8 mouse cellular contexts compared by ENCODE assay signal in the genomic region with DNA sequence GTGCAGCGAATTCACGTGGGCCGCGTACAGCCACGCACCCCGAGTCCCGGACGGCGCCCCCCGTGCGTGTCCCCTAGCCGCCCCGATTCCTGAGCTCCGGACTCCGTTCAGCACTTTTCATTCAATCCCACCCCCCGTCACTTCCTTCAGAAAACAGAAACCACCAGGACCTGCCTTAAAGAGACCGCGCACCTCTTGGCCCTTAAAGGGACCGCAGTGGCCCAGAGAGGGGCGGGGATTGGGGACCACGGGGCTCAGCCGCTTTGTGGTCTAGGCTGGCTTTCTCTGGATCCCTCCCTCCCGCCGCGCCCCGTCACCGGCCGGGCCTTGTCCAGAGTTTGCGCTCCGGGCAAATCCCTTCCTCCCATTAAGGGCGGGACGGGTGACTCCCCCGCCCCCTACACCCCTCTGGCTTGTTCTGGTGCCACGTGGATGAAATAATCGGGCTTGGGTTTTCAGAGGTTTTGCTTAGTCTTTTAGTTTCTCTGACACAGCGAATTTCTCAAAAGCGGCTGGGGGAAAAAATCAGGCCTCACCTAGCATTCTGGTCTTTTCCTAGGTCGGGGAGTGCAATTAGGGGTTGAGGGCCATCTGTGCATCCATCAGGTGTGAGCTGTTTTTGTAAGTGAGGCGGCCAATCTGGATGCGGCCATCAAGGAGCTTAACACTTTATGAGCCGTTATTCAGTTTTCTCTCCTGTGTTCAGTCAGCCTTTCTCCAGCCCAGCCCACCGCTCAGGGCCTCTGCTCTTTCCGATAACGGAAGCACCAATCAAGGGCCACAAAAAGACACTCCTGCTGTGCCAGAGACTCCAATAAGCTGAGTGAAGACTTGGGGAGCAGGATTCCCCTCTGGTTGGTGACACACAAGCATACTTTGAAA. TPM values are rescaled to one million over a fixed set of nuclear protein-coding genes. Genes with fewer than 3 reads are reported as not detected.
DNase-seq lines count a peak whose midpoint lies in the region; ATAC-seq and TF ChIP-seq lines count a peak whose summit lies in the region.

A gene (minus strand): TSS at position 200 of the 882 bp plus-strand sequence.

- peak; percentile 67 for TF ChIP-seq POLR2A in heart, adult 2 months (IDR thresholded peaks at IDR 0.05; ENCODE audit: insufficient read depth, low read depth, low read length)

- peak within 1 kb of the TSS; percentile 94 for H3K27ac ChIP-seq in embryonic facial prominence, embryonic 15.5 days (replicated peaks)
- peak within 1 kb of the TSS; percentile 61 for H3K27ac ChIP-seq in heart, adult 2 months
- H3K27ac ChIP-seq in limb, embryonic 11.5 days (replicated peaks; ENCODE audit: low read depth, low read length) = peak within 1 kb of the TSS; percentile 95
- 0 out of 2 replicates have a peak within 1 kb of the TSS, but pooled peaks have one; percentile 17 for H3K27ac ChIP-seq in midbrain, embryonic 12.5 days (replicated peaks)

- H3K27me3 ChIP-seq in embryonic facial prominence, embryonic 15.5 days = no peaks in the 10 kb centered on the region
- no peaks in the 10 kb centered on the region for H3K27me3 ChIP-seq in heart, adult 2 months (ENCODE audit: control insufficient read depth, insufficient read depth, low read length)
- no peaks in the 10 kb centered on the region for H3K27me3 ChIP-seq in limb, embryonic 11.5 days (ENCODE audit: control insufficient read depth, insufficient read depth, low read length)
- peaks cover 56% of the 10 kb centered on the region for H3K27me3 ChIP-seq in midbrain, embryonic 12.5 days

- peak within 1 kb of the TSS; percentile 81 for H3K9ac ChIP-seq in embryonic facial prominence, embryonic 15.5 days
- H3K9ac ChIP-seq in heart, adult 2 months (ENCODE audit: low read depth, low read length) = peak within 1 kb of the TSS; percentile 79
- H3K9ac ChIP-seq in limb, embryonic 11.5 days (ENCODE audit: low read length) = peak within 1 kb of the TSS; percentile 87
- H3K9ac ChIP-seq in midbrain, embryonic 12.5 days (replicated peaks) = peak within 1 kb of the TSS; percentile 63

- WGBS in embryonic facial prominence, embryonic 15.5 days = 1% methylated on average over 44 of the region's 44 CpGs
- 7% methylated on average over 44 of the region's 44 CpGs for WGBS in heart, adult 2 months
- WGBS in limb, embryonic 11.5 days = under 1% methylated on average over 44 of the region's 44 CpGs
- 1% methylated on average over 41 of the region's 44 CpGs for WGBS in midbrain, embryonic 12.5 days

- peaks cover 49% of the 10 kb centered on the region for H3K4me1 ChIP-seq in embryonic facial prominence, embryonic 15.5 days
- 0 out of 2 replicates have a peak, but pooled peaks cover 1% of the 10 kb centered on the region for H3K4me1 ChIP-seq in heart, adult 2 months (ENCODE audit: control insufficient read depth, insufficient read depth, low read length)
- H3K4me1 ChIP-seq in limb, embryonic 11.5 days (ENCODE audit: control insufficient read depth, insufficient read depth, low read length) = peaks cover 35% of the 10 kb centered on the region
- H3K4me1 ChIP-seq in midbrain, embryonic 12.5 days = peaks cover 29% of the 10 kb centered on the region

- no peak for TF ChIP-seq CTCF in heart, adult 2 months (IDR thresholded peaks at IDR 0.05)

- ATAC-seq in CD4-positive, CD25-positive, alpha-beta regulatory T cell, adult 4 months = no peak
- ATAC-seq in embryonic facial prominence, embryonic 15.5 days (ENCODE audit: insufficient number of reproducible peaks, low FRiP score, low TSS enrichment, low read depth) = peak; percentile 92
- ATAC-seq in limb, embryonic 11.5 days (ENCODE audit: insufficient number of reproducible peaks, low FRiP score, low TSS enrichment, low read depth) = peak; percentile 95
- peak; percentile 89 for ATAC-seq in midbrain, embryonic 12.5 days (ENCODE audit: low FRiP score, low read depth)

- peak within 1 kb of the TSS; percentile 91 for H3K4me3 ChIP-seq in embryonic facial prominence, embryonic 15.5 days (replicated peaks)
- H3K4me3 ChIP-seq in heart, adult 2 months = peak within 1 kb of the TSS; percentile 81
- H3K4me3 ChIP-seq in limb, embryonic 11.5 days (ENCODE audit: low read depth, low read length) = peak within 1 kb of the TSS; percentile 95
- peak within 1 kb of the TSS; percentile 62 for H3K4me3 ChIP-seq in midbrain, embryonic 12.5 days

- H3K4me2 ChIP-seq in embryonic facial prominence, embryonic 15.5 days (replicated peaks) = peak within 1 kb of the TSS; percentile 67
- peak within 1 kb of the TSS; percentile 82 for H3K4me2 ChIP-seq in limb, embryonic 11.5 days (ENCODE audit: low read depth, severe bottlenecking)
- peak within 1 kb of the TSS; percentile 83 for H3K4me2 ChIP-seq in midbrain, embryonic 12.5 days (replicated peaks)

- TF ChIP-seq EP300 in heart, adult 2 months (IDR thresholded peaks at IDR 0.05; ENCODE audit: insufficient read depth, low read depth, low read length) = no peak

- H3K36me3 ChIP-seq in embryonic facial prominence, embryonic 15.5 days = 0 out of 2 replicates have a peak, but pooled peaks cover 3% of the 10 kb centered on the region
- H3K36me3 ChIP-seq in heart, adult 2 months (ENCODE audit: control insufficient read depth, insufficient read depth, low read length) = no peaks in the 10 kb centered on the region
- peaks cover 6% of the 10 kb centered on the region; the same call in 1 of the 2 replicates for H3K36me3 ChIP-seq in limb, embryonic 11.5 days (ENCODE audit: control insufficient read depth, insufficient read depth, low read length)
- H3K36me3 ChIP-seq in midbrain, embryonic 12.5 days = no peaks in the 10 kb centered on the region

- DNase-seq in CD4-positive, CD25-positive, alpha-beta regulatory T cell, adult 2 months (ENCODE audit: low read depth, low spot score) = peak; percentile 28
- peak; percentile 88 to 91 for DNase-seq in heart, adult 2 months
- peak; percentile 91 to 93 for DNase-seq in kidney, adult 8-10 months
- DNase-seq in limb, embryonic 11.5 days (ENCODE audit: low spot score) = peak; percentile 97
- DNase-seq in spleen, adult 12 weeks (ENCODE audit: low spot score) = peak; percentile 54

- H3K79me2 ChIP-seq in heart, adult 2 months (replicated peaks; ENCODE audit: control insufficient read depth, insufficient read depth, low read length) = no peaks in the 10 kb centered on the region

- no peaks in the 10 kb centered on the region for H3K9me3 ChIP-seq in embryonic facial prominence, embryonic 15.5 days (replicated peaks)
- H3K9me3 ChIP-seq in limb, embryonic 11.5 days (ENCODE audit: control insufficient read depth, low read length) = no peaks in the 10 kb centered on the region
- no peaks in the 10 kb centered on the region for H3K9me3 ChIP-seq in midbrain, embryonic 12.5 days

- intact Hi-C loops in heart, adult 2 months (cut with DNase I) = no loop called here

RNA-seq across cellular contexts. Expression of the gene that starts here (rescaled TPM):
- polyA plus RNA-seq in CD4-positive, CD25-positive, alpha-beta regulatory T cell, adult 4 months (2017; shearing (Covaris generic)) = under 1 TPM in 1 of 2 experiments, not detected in 1; 0.12 TPM
- polyA plus RNA-seq in embryonic facial prominence, embryonic 15.5 days (2015; fragmentation: Nextera tagmentation; extraction: Ambion mirVana) = 91.2 and 96.9 TPM in 2 replicates
- 10 to 100 TPM in 1 of 2 experiments, 1 to 10 TPM in 1; 6.8 to 11.8 TPM for total RNA-seq in heart, adult 2 months (2021)
- 15.1 and 24.0 TPM in 2 replicates for polyA plus RNA-seq in heart, adult 2 months (2012; rRNA removed)
- 96.4 and 108 TPM in 2 replicates for polyA plus RNA-seq in limb, embryonic 11.5 days (2014; fragmentation: Nextera tagmentation; extraction: Ambion mirVana)
- polyA plus RNA-seq in midbrain, embryonic 12.5 days (2016; fragmentation: Nextera tagmentation; extraction: Ambion mirVana) = 18.3 and 30.9 TPM in 2 replicates

Comparison
In these comparisons a context has a peak if more than half of its experiments do, and no peak if none do; other contexts are left out.
1. RNA of the gene that starts here (polyA plus RNA-seq): 96.4 to 108 TPM in limb, embryonic 11.5 days, 91.2 to 96.9 TPM in embryonic facial prominence, embryonic 15.5 days, 18.3 to 30.9 TPM in midbrain, embryonic 12.5 days and 15.1 to 24.0 TPM in heart, adult 2 months; 0.12 TPM in CD4-positive, CD25-positive, alpha-beta regulatory T cell, adult 4 months; every median in the first group is over 10 times any median in the second.
2. DNase-seq: peak in every context shown above with its lines; median percentile 97 in limb, embryonic 11.5 days; 92 in kidney, adult 8-10 months; 90 in heart, adult 2 months; 54 in spleen, adult 12 weeks; 28 in CD4-positive, CD25-positive, alpha-beta regulatory T cell, adult 2 months.
3. H3K27ac ChIP-seq: peak in every context shown above with its lines; median percentile 95 in limb, embryonic 11.5 days; 94 in embryonic facial prominence, embryonic 15.5 days; 61 in heart, adult 2 months; 17 in midbrain, embryonic 12.5 days.
4. Peak in every context shown above with its lines, with median percentiles within 50 percentile points of each other: H3K4me2 ChIP-seq, H3K4me3 ChIP-seq and H3K9ac ChIP-seq.